Mouse (Mus musculus): ENCODE measurements around the gene P2rx7.

- no peak for TF ChIP-seq POLR2A (IDR thresholded peaks at IDR 0.05; ENCODE audit: borderline replicate concordance, extremely low read depth, low read depth, low read length)
- no peak for TF ChIP-seq CTCF (IDR thresholded peaks at IDR 0.05; ENCODE audit: insufficient read depth, low read length)
Measured at GRCm38 (mm10) chr5:122683926-122684325, 40.2 kb downstream of the P2rx7 start.
